Mouse (Mus musculus) lung, postnatal 25 days (tissue): ENCODE data around the gene Gm17660.
"Not testable (repeated sequence)": the region's sequence is repeated elsewhere in the genome, so short reads cannot be mapped to it uniquely, and the experiment has no call there.

ENCODE experiments used
- DNase-seq: peaks from one replicate; pipeline ENCODE4 v3.0.0; 2022; ENCODE audit warnings: low spot score

The Gm17660 gene

GRCm38 (mm10) chr5:104042906-104043305 is 34.5 kb downstream of the Gm17660 start:
- DNase-seq = no peak

- peak; percentile 62 for DNase-seq
Measured at GRCm38 (mm10) chr5:104039154-104039932, 38.1 kb downstream of the Gm17660 start.

- no peak for DNase-seq
Measured at GRCm38 (mm10) chr5:104036686-104037085, 40.7 kb downstream of the Gm17660 start.

DNA sequence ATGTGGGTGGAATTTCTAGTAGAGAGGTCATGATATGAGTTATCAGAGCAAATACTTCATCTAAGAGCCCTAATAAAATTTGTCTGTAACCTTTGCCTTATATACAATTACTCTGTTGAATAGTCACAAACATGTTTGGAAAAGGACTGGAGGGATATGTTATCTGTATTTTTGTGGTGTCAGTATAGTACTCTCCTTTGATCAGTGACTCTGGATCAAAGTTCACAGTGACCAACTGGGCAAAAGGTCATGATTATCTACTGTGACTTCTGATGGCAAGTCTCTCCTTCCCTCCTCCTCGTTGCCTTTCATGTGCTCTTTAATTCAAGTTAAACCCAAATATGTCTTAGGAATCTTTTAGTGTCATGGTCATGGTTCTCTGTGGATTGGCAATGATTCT is 41.6 kb downstream of the Gm17660 start:
- no peak for DNase-seq

GRCm38 (mm10) chr5:104035066-104035465 is 42.3 kb downstream of the Gm17660 start:
- no peak for DNase-seq

DNA sequence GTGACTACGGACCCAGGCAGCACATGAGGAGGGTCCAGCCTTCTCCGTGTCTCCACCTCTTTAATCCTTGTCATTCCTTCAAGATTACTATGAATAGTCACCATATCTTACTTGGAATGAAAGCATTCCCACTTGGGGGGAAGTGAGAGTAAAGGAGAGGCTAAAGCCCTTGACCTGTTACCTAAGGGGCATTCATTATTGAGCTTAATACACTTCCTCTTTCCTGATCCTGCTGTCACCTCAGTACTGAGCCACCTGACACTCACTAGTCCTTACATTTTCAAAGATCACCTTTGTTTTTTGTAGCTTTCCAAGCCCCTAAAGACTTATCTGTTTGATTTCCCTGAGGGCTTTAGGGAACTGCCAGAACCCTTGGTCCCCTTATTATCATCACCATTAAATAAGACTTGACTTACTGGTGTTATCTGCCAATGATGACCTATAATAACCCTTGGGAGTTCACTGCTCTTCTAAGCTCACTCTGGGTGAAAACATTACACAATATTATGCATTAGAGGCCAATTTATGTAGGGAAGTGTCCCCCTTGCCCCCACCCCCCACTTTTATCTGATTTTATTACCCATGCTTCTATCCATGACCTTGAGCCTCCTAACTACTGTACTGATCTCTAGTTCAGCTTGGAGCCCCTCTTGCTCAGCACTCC is 44.8 kb downstream of the Gm17660 start:
- DNase-seq = no peak

DNA sequence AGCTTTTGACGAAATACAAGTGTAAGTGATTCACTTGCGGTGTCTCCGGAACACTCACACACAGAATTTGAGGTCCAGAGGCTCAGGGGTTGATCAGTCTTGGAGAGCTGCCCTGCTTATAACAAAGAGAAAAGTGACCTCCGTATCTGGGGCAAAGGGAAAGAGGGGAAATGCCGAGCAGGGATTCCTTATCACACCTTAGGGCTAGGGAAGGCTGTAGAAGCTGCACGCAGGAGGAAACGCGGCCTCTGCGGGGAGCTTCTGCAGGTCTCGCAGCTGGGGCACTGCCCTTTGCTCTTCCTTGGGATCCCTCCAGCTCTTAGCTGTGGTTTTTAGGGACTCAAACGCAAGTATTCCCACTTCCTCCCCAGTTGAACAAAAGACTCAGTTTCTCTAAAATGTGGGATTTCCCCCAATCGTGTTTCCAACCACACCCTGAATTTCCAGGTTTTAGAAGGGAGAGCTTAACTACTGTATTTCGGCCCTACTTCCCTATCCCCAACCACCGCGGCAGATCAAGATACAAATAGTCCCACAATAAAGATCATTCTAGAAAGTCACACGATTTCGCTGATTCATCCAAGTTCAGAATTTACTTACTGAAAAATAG is 52.1 kb downstream of the Gm17660 start:
- no peak for DNase-seq

DNA sequence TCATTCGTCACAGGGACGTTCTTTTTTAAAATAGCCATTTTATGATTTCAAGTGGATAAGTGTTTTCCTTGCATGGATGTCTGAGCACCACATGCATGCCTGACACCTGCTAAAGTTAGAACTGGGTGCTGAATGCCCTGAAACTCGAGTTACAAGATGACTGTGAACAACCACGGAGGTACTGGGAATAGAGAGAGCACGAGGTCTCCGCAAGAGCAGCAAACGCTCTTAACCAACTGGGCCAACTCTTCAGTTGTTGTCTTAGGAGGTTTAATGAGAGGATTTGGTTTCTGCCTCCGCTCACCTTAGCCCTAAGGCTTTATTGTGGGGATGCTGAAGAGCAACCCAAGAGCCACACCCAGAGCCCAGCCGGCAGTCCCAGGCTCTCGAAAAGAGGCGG is 52.6 kb downstream of the Gm17660 start:
- no peak for DNase-seq

GRCm38 (mm10) chr5:104024193-104024592 is 53.2 kb downstream of the Gm17660 start:
- DNase-seq = not testable (repeated sequence)

- DNase-seq = peak; percentile 29
Measured at GRCm38 (mm10) chr5:104023289-104024020, 54.0 kb downstream of the Gm17660 start.

GRCm38 (mm10) chr5:104022558-104022957 is 54.9 kb downstream of the Gm17660 start:
- DNase-seq = no peak

GRCm38 (mm10) chr5:104021597-104022378 is 55.6 kb downstream of the Gm17660 start, which contains the start of gene Hsd17b11:
Gene Hsd17b11 (minus strand): TSS chr5:104021919.
- peak; percentile 95 for DNase-seq
